Mouse (Mus musculus) liver, postnatal 0 days (tissue): ENCODE measurements around the gene Tlcd1. TPM values are rescaled to one million over a fixed set of nuclear protein-coding genes. Genes with fewer than 3 reads are reported as not detected.

ENCODE experiments used
- ATAC-seq: fragments of 200-750 bp; cut with Nextera tagmentation; 2 replicates; pipeline ENCODE4 v1.8.0; 2017; ENCODE audit warnings: mild to moderate bottlenecking, moderate library complexity
- DNase-seq: peaks from one replicate; pipeline ENCODE4 v3.0.0-alpha.2; 2016
- H3K27ac ChIP-seq: fragments of 300-500 bp; sonication (generic); 2 replicates; pipeline ENCODE4 v1.5.1; 2014; ENCODE audit warnings: antibody characterized with exemption, moderate library complexity, mild to moderate bottlenecking, low read depth
- H3K27me3 ChIP-seq: fragments of 300-500 bp; sonication (generic); 2 replicates; pipeline ENCODE4 v1.6.1; 2014; ENCODE audit warnings: low read length, control low read depth, mixed read lengths; ENCODE audit not compliant: insufficient read depth
- H3K36me3 ChIP-seq: fragments of 300-500 bp; sonication (generic); replicated peaks from 2 replicates; pipeline ENCODE4 v1.6.1; 2014; ENCODE audit warnings: mild to moderate bottlenecking, control low read depth, low read length, moderate library complexity, mixed read lengths; ENCODE audit not compliant: insufficient read depth
- H3K4me1 ChIP-seq: fragments of 300-500 bp; sonication (generic); 2 replicates; pipeline ENCODE4 v1.6.1; 2014; ENCODE audit warnings: antibody characterized with exemption, mild to moderate bottlenecking, control low read depth; ENCODE audit not compliant: insufficient read depth
- H3K4me2 ChIP-seq: fragments of 300-500 bp; sonication (generic); 2 replicates; pipeline ENCODE4 v1.6.1; 2014; ENCODE audit warnings: low read depth, mild to moderate bottlenecking, low read length, moderate library complexity, mixed read lengths
- H3K4me3 ChIP-seq: fragments of 300-500 bp; sonication (generic); 2 replicates; pipeline ENCODE4 v1.5.1; 2014; ENCODE audit warnings: low read depth, low read length
- H3K9ac ChIP-seq: fragments of 300-500 bp; sonication (generic); replicated peaks from 2 replicates; pipeline ENCODE4 v1.6.1; 2014; ENCODE audit warnings: mild to moderate bottlenecking, moderate library complexity
- H3K9me3 ChIP-seq: fragments of 300-500 bp; sonication (generic); 2 replicates; pipeline ENCODE4 v1.6.1; 2016; ENCODE audit warnings: mild to moderate bottlenecking, control low read depth, low read length, mixed read lengths
- CTCF ChIP-seq: sonication (generic); IDR thresholded peaks from 2 replicates; pipeline ENCODE4 v1.5.1; 2016; ENCODE audit warnings: antibody characterized with exemption, low read depth
- EP300 ChIP-seq: IDR thresholded peaks from 2 replicates; pipeline ENCODE4 v1.6.1; 2016; ENCODE audit warnings: antibody characterized with exemption, low read depth, mild to moderate bottlenecking
- WGBS: fragments of 180-500 bp; shearing (Covaris S2); extraction: QIAGEN DNeasy Blood & Tissue Kit; methylation state at CpG from one replicate; pipeline ENCODE4 v1.1.7; 2014; ENCODE audit not compliant: insufficient replicate concordance; 5-methylcytosine and 5-hydroxymethylcytosine counted together
- polyA plus RNA-seq: library from polyadenylated mRNA; unstranded; fragments of >200 nt; fragmentation: Nextera tagmentation; extraction: Ambion mirVana; gene quantifications from 2 replicates; pipeline ENCODE4 v1.2.1, GENCODE M21; 2015

The Tlcd1 gene
- polyA plus RNA-seq, 1 experiment from 2014 or later = 38.2 TPM

DNA sequence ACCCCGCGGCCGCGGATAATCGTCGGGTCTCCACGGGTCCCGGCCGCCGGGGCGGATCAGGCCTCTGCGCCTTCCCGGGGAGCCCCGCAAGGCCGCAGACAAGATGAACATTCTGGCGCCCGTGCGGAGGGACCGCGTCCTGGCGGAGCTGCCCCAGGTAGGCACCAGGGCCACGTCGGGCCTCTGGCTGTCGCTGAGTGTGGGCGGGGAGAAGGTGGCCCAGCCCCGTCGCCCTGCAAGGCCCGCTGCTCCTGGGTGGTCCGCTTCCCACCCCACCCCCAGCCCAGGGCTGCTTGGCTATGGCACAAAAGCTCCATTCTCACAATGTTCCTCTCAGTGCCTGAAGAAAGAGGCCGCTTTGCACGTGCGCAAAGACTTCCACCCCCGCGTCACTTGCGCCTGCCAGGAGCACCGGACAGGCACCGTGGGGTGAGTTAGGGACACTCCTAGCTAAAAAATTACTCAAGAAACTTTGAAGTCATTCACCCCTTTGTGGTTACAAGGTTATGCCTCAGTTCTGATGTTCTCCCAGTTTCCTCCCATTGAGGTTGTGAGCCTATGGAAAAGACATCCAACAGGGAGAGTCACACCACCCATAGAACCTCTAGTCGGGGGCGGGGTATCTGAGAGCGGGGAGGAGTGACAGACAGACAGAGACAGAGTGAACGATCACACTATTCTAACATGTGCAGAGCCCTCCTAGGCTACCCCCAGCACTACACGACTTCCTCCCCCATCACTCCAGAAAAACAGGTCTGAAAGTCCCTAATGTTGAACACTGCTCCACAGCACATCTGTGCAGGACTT is 12.9 kb downstream of the Tlcd1 start:
- 2% methylated on average over 33 of the region's 42 CpGs for WGBS
- Histone ChIP-seq H3K4me1 (peaks cover 13% of the 10 kb centered on the region), H3K36me3 (peaks cover 3% of the 10 kb centered on the region; the same call in 1 of the 2 replicates), H3K27me3 (peaks cover 42% of the 10 kb centered on the region), H3K9ac (peak overlapping the region; percentile 72), H3K4me3 (peak overlapping the region; percentile 62), H3K4me2 (peak overlapping the region; percentile 84), H3K9me3 (no peaks in the 10 kb centered on the region), H3K27ac (peak overlapping the region; percentile 79)
- DNase-seq = peak; percentile 56
- TF ChIP-seq CTCF (no peak), EP300 (no peak)
- ATAC-seq = peak; percentile 66

DNA sequence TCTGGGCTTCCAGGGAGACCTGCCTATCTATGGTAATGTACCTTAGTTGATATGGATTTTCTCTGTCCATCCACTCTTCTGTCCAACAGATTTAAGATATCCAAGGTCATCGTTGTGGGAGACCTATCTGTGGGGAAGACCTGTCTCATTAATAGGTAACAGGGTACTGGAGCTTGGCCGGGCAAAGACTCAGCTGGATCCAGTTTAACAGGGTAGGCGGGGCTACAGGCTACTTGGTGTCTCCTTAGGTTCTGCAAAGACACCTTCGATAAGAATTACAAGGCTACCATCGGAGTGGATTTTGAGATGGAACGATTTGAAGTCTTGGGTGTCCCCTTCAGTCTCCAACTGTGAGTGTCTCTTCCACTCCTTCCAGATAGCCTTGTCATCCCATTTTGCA is 13.5 kb downstream of the Tlcd1 start:
- H3K27me3 ChIP-seq = peaks cover 42% of the 10 kb centered on the region
- WGBS = 64% methylated on average over 6 of the region's 6 CpGs
- no peak overlapping the region for H3K9ac ChIP-seq
- ATAC-seq (no peak), DNase-seq (no peak)
- H3K27ac ChIP-seq = no peak overlapping the region
- peaks cover 19% of the 10 kb centered on the region for H3K4me1 ChIP-seq
- TF ChIP-seq CTCF (no peak), EP300 (no peak)
- H3K4me2 ChIP-seq = peak overlapping the region; percentile 84
- no peaks in the 10 kb centered on the region for H3K9me3 ChIP-seq
- peaks cover 3% of the 10 kb centered on the region; the same call in 1 of the 2 replicates for H3K36me3 ChIP-seq
- H3K4me3 ChIP-seq = peak overlapping the region; percentile 62; the same call in 1 of the 2 replicates

GRCm38 (mm10) chr11:78193113-78193512 is 16.6 kb downstream of the Tlcd1 start, which contains the start of gene Proca1:
Gene Proca1 (plus strand): TSS chr11:78193392.
- TF ChIP-seq CTCF = no peak
- no peak for TF ChIP-seq EP300
- DNase-seq (no peak), ATAC-seq (no peak)
- Histone ChIP-seq H3K27ac (no peak within 1 kb of the TSS), H3K4me1 (peaks cover 21% of the 10 kb centered on the region), H3K36me3 (peaks cover 3% of the 10 kb centered on the region; the same call in 1 of the 2 replicates), H3K4me2 (peak within 1 kb of the TSS; percentile 94), H3K27me3 (peaks cover 34% of the 10 kb centered on the region), H3K9me3 (no peaks in the 10 kb centered on the region), H3K9ac (no peak within 1 kb of the TSS), H3K4me3 (0 out of 2 replicates have a peak within 1 kb of the TSS, but pooled peaks have one; percentile 64)
- 92% methylated on average over 1 of the region's 1 CpGs for WGBS

GRCm38 (mm10) chr11:78194411-78195100 is 18.0 kb downstream of the Tlcd1 start:
- 3% methylated on average over 29 of the region's 30 CpGs for WGBS
- DNase-seq (peak; percentile 89), ATAC-seq (peak; percentile 83)
- Histone ChIP-seq H3K4me2 (peak overlapping the region; percentile 94), H3K27ac (no peak overlapping the region), H3K9me3 (no peaks in the 10 kb centered on the region), H3K9ac (peak overlapping the region; percentile 59), H3K27me3 (peaks cover 19% of the 10 kb centered on the region), H3K4me1 (peaks cover 13% of the 10 kb centered on the region), H3K4me3 (peak overlapping the region; percentile 64), H3K36me3 (peaks cover 3% of the 10 kb centered on the region; the same call in 1 of the 2 replicates)
- TF ChIP-seq CTCF (no peak), EP300 (no peak)

DNA sequence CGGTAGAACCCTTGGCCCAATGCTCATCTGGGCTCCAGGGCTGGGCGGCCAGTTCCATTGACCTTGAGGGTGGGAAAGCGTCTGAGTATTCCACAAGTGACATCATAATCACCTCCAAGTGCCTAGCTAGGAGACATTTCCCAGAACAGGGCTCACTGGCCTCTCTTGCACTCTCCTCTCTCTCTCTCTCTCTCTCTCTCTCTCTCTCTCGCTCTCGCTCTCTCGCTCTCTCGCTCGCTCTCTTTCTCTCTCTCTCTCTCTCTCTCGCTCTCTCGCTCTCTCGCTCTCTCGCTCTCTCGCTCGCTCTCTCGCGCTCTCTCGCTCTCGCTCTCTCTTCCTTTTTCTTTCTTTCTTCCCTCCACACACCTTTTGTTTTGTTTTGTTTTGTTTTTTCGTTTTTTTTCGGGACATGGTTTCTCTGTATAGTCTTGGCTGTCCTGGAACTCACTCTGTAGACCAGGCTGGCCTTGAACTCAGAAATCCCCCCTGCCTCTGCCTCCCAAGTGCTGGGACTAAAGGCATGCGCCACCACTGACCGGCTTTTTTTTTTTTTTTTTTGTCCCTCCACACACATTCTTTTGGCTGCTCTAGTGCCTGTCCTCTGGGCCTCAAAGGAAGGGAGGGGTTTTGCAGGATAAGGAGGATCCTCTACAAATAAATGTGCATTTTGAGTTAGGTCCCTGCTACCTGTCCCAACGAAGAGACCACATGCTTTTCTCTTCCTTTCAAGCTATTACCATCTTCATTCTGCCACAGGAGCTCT is 18.8 kb downstream of the Tlcd1 start:
- peak overlapping the region; percentile 59 for H3K9ac ChIP-seq
- 62% methylated on average over 23 of the region's 23 CpGs for WGBS

More for the DNA sequence above, 18.8 kb downstream of the Tlcd1 start:
- no peak overlapping the region for H3K27ac ChIP-seq
- peaks cover 12% of the 10 kb centered on the region for H3K27me3 ChIP-seq
- no peak for ATAC-seq
- peak overlapping the region; percentile 94 for H3K4me2 ChIP-seq
- no peaks in the 10 kb centered on the region for H3K9me3 ChIP-seq
- DNase-seq = no peak
- peaks cover 10% of the 10 kb centered on the region for H3K4me1 ChIP-seq
- H3K36me3 ChIP-seq = peaks cover 3% of the 10 kb centered on the region; the same call in 1 of the 2 replicates
- peak overlapping the region; percentile 64 for H3K4me3 ChIP-seq
- TF ChIP-seq CTCF (no peak), EP300 (no peak)
